Mouse (Mus musculus) thymus, postnatal 0 days (tissue): ENCODE measurements around the gene Gucy1b1. TPM values are rescaled to one million over a fixed set of nuclear protein-coding genes. Genes with fewer than 3 reads are reported as not detected.

Source experiments
- DNase-seq: peaks from one replicate; pipeline ENCODE4 v3.0.0-alpha.2; 2015; ENCODE audit warnings: low spot score
- polyA plus RNA-seq: library from polyadenylated mRNA; unstranded; fragments of >200 nt; fragmentation: Nextera tagmentation; extraction: Ambion mirVana; gene quantifications from 2 replicates; pipeline ENCODE4 v1.2.1, GENCODE M21; 2015

The Gucy1b1 gene
- polyA plus RNA-seq: 3.2 and 3.6 TPM in 2 replicates

GRCm38 (mm10) chr3:82074201-82074851 lies at the start of gene Gucy1b1:
Gene Gucy1b1 (minus strand): TSS chr3:82074689.
- DNase-seq: peak; percentile 1

GRCm38 (mm10) chr3:82118916-82119315 lies 44.4 kb upstream of the Gucy1b1 start:
- no peak for DNase-seq

- DNase-seq: no peak
These were observed 38.0 kb upstream of the Gucy1b1 start for GRCm38 (mm10) chr3:82112439-82112838.

DNA sequence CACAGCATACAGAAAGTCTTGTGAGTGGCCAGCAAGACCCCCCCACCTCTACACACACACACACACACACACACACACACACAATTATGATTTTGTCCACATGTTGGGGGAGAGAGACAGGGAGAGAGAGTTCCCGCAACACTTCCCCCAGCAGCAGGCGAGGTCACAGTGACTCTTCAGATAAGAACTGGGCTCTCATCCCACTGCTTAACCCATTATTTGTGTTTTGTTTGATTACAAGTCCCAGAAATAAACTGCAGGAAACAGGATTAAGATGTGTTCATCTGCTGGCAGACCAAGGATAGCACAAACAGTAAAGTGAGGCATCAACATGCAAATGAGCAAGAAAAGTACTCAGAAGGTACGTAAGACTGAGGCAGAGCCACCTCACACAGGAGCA lies 37.5 kb upstream of the Gucy1b1 start:
- DNase-seq: no peak

- no peak for DNase-seq
These were observed 34.5 kb upstream of the Gucy1b1 start for GRCm38 (mm10) chr3:82108951-82109350.

DNA sequence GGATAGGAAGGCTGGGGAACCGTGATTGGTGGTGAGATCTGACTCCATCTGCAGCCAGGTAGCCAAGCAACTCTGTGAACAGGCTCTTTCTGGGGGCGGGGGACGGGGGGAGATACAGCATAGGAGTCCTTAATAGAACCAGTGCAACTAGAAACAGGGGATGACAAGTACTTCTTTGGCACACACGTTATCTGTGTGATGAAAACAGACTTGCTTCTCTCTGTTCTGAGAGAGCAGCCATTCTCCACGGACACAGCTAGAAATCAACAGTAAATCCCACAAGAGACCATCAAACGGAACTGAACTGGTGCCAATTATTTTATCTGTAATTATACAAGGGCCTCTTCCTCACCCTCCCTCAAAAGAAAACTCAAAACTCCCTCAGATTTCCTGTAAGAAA lies 29.7 kb upstream of the Gucy1b1 start:
- no peak for DNase-seq

DNA sequence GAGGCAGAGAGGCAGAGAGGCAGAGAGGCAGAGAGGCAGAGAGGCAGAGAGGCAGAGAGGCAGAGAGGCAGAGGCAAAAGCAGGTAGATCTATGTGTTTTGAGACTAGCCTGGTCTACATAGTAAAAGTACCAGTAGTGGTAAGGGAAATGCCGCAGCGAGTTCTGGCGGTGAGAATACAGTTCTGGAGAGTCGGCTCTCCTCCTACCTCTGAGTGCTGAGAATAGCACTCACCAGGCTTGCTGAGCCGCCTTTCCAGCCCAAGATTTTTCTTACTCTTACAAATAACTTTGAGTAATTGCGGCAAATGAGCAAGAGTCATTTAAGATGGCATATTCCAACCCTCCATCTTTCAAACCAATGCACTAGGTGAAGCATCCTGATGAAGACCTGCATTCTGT lies 24.6 kb upstream of the Gucy1b1 start:
- DNase-seq: no peak

DNA sequence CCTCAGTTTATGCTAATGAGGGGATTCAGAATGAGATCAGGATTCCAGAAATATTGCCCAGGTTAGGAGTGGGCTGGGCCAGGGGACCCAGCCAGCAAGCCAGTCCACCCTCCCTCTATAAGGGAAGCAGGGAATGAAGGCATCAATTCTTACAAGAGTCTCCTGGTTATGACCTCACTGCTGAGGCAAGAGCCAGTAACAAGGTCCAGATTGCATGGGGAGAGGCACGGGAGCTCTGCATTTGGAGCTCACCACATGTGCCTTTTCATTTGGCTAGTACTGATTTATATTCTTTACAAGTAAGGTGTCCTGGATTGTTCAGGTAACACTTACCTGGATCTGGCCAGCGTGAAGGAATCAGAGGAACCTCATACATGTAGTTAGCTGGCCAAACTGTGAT lies 22.3 kb upstream of the Gucy1b1 start:
- DNase-seq: no peak

GRCm38 (mm10) chr3:82073741-82074181 lies 728 bp downstream of the Gucy1b1 start:
- DNase-seq: no peak

GRCm38 (mm10) chr3:82067830-82068229 lies 6.7 kb downstream of the Gucy1b1 start:
- no peak for DNase-seq

DNA sequence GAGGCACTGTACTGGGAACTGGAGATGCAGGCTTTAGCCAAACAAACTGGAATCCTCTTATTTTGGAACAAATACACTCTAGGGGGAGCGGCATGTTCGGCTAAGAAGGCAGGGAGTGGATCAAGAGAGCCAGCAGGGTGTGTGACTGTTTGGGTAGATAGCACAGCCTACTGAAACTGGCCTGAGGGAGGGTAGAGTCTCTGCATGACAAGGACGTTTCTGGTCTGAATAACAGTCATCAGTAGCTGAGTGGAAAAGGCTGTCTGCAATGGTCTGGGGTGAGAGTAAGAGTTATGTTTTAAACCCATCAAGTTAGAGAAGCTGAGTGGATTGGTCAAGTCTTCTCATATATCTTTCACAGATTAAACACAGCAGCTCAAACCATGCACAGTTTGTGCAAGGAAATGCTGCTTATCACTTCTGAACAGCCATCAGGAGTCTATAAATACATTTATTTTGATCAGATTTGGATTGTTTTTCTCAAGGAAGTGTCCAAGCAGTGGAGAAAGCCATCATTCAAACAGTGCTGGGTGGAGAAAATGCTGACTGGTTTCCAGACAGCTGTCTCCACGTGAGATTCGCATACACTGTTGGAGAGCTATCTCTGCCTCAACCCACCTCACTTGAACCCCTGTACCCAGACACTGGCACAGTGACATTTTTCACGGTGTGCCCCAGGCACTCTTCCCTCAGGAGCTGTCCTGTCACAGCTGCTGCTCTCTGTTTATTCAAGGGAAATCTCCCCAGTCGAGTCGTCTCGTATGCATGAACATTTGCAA lies 12.9 kb downstream of the Gucy1b1 start:
- no peak for DNase-seq

DNA sequence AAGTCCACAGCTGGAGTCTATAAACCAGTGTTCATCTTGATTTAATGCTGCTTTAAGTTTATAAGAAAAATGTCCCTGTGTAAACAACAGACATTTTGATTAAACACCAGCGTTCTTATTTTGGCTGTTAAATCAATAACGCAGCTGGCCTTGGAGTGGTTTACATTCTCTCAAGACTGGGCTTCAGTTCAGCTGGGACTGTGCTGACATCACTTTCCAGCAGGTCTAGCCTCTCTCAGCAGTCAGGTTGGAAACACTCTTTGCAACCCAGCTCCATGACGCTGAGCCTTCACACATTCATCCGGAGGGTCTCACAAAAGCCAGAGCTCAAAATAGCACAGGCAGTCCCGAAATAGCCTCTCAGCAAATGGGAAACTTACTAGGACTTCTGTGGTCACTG lies 17.3 kb downstream of the Gucy1b1 start:
- no peak for DNase-seq

- DNase-seq: no peak
These were observed 20.1 kb downstream of the Gucy1b1 start for GRCm38 (mm10) chr3:82054283-82054974.

- DNase-seq: no peak
These were observed 22.5 kb downstream of the Gucy1b1 start for GRCm38 (mm10) chr3:82052029-82052428.

DNA sequence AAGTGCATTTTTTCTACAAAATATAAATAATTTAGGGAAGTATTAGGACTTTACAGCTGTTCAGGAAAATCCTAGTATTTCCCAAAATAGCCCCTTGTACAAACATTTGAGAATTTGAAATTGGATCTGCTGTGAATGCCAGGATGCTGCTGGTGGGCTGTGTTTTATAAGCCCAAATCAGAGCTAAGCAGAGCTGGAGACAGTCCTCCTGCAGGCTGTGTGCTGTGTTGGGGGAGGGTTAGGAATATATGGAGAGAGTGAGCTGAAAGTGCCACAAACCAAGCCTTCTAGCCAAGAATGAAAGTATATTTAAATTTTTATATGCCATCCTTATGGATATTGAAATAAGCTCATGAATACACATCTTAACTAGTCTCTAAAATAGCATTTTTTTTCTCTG lies 23.0 kb downstream of the Gucy1b1 start:
- no peak for DNase-seq

- DNase-seq: no peak
These were observed 25.8 kb downstream of the Gucy1b1 start for GRCm38 (mm10) chr3:82048681-82049080.

- no peak for DNase-seq
These were observed 26.4 kb downstream of the Gucy1b1 start for GRCm38 (mm10) chr3:82048078-82048477.

DNA sequence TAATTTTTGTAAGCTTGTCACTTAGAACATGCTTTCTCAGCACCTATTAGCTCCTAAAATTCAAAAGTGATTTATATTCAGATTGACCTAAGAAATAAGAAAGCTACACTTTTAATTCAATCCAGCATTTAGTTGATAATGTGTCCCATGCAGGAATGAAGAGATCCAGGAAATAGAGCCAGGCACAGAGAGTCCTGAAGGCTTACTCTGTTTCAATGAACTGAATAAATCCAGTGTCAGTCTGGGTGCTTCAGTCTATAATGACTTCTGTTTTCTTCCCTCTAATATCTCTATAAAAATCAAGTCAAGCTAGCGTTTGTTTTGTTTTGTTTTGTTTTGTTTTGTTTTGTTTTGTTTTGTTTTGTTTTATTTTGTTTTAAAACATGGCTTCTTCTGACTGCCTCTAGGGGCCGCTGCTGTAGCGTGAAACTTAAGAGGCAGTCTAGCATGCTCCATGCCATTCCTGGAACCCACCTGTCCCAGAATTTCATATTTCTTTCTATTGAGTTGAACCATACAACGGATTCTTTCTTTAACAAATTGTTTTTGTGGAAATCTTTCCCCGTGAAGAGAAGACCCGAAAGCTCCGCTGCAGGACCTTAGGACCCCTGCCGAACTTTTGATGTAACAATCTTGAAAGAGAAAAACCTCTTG lies 27.3 kb downstream of the Gucy1b1 start:
- DNase-seq: no peak

DNA sequence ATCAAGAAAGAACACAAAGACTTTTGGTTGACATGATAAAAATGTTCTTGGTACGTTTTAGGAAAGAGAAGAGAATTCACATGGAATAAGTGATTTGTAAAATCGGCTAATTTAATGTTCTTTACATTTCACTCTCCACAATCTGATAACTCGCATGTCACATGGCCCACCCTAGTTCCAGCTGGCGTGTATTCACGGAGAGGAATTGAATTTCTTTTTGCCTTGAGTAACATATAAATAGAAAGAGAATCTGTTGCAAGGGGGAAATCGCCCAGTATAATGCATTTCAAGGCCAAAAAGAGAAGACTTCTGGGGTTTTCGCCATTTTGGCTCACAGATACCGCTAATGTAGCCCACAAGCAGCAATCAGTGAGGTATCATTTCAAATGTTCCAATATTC lies 28.4 kb downstream of the Gucy1b1 start:
- no peak for DNase-seq

DNA sequence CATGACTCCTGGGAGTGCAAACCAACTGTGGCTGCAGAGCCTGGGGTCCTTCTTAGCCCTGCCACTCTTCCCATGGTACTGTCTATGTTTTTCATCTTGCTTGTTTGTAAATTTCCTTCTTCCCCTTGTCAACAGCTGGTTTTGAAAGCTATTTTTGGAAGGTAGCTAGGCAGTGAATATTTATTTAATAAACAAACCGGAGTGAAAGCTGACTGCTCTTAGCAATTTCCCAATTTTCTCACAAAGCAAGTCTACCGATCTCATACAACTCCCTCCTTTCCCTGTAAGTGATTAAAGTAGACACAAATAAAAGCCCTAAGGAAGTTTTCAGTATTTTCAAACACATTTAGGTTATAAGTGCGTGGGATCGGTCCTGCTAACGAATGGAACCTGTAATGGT lies 29.6 kb downstream of the Gucy1b1 start:
- DNase-seq: no peak

DNA sequence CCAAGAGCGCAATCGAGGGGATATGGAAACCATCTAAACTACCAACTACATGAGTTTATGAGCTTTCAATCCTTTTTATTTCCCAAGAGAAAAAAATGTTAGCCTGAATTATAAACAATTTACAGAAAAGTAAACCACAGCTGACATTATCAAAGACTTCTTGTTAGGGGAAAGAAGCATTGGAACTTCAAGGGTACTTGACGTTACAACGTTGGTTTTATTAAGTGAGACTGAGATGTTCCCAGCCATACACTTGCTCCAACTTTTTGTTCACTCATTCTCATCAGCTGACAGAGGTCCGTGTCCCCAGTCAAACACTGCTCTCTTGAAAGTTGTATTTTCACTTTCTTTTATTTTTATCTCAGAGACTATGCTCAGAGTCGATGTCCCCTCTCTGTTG lies 30.8 kb downstream of the Gucy1b1 start:
- no peak for DNase-seq
